Mouse (Mus musculus): ENCODE measurements around the gene Nav2.

DNA sequence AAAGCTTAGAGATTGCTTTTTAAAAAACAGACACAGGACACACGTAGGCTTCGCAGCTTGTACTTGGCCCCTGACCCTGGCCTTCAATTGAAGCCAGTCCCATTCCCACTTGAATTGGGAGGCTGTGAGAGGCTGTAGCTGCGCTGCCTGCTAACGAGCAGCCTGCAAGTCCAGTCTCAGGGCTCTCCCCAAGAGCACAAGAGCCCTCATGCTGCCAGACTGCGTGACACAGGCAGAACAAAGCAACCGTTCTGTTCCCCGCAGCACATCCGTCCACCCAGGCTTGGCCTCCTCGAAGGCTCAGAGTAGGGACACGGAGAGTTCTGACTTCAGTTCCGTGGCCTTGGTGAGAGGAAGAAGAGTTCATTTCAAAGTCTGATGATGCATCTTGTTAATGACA, 587.6 kb downstream of the Nav2 start:
- TF ChIP-seq CTCF (conservative IDR thresholded peaks at IDR 0.05; ENCODE audit: low read length) (no peak), NANOG (IDR thresholded peaks at IDR 0.05; ENCODE audit: borderline replicate concordance, low read length) (no peak)

All from E14TG2a.4 (cell line).